Mouse (Mus musculus) CH12.LX (cell line): ENCODE results near the gene Pkm. TPM values are rescaled to one million over a fixed set of nuclear protein-coding genes. Genes with fewer than 3 reads are reported as not detected.

Experiments
- DNase-seq: peaks from one replicate; pipeline ENCODE4 v3.0.0-alpha.2; 2013; ENCODE audit errors: extremely low read depth
- H3K27ac ChIP-seq: 2 replicates; pipeline ENCODE4 v1.5.1; 2012; ENCODE audit warnings: low read depth, mild to moderate bottlenecking, control low read depth, moderate library complexity; ENCODE audit not compliant: insufficient read depth
- H3K27me3 ChIP-seq: replicated peaks from 2 replicates; pipeline ENCODE3; 2012; ENCODE audit warnings: inconsistent platforms
- H3K36me3 ChIP-seq, 2 experiments: replicated peaks in 1 of 2; 2 replicates each; pipeline versions ENCODE3 to v1.6.1; 2012; ENCODE audit warnings: inconsistent platforms in 1 of 2, low read length in 1 of 2, mild to moderate bottlenecking in 1 of 2, mixed read lengths in 1 of 2, moderate library complexity in 1 of 2; ENCODE audit not compliant: control insufficient read depth in 1 of 2, insufficient read depth in 1 of 2
- H3K4me1 ChIP-seq, 2 experiments: 2 replicates each; pipeline ENCODE4 v1.6.1; 2012; ENCODE audit warnings: inconsistent platforms in 1 of 2, moderate library complexity in 1 of 2; ENCODE audit not compliant: insufficient read depth in 2 of 2, control insufficient read depth in 1 of 2
- H3K4me2 ChIP-seq: 2 replicates; pipeline ENCODE4 v1.6.1; 2012; ENCODE audit warnings: low read depth, mild to moderate bottlenecking, control low read depth; ENCODE audit not compliant: poor library complexity, insufficient read depth, severe bottlenecking
- H3K4me3 ChIP-seq, 3 experiments: fragments of 150-350 bp in 1 of 3; sonication (generic) in 1 of 3; replicated peaks in 1 of 3; 2 replicates each; pipeline versions ENCODE3 to v1.5.1; 2011 to 2012; ENCODE audit warnings: low read depth in 2 of 3, low read length in 2 of 3, mild to moderate bottlenecking in 2 of 3, moderate library complexity in 2 of 3, control low read depth in 1 of 3, improper control_type of control experiment in 1 of 3, inconsistent platforms in 1 of 3, mixed read lengths in 1 of 3; ENCODE audit not compliant: poor library complexity in 1 of 3
- H3K79me2 ChIP-seq: replicated peaks from 2 replicates; pipeline ENCODE4 v1.6.1; 2012; ENCODE audit warnings: mild to moderate bottlenecking, moderate library complexity; ENCODE audit not compliant: control insufficient read depth, poor library complexity, insufficient read depth, severe bottlenecking; ENCODE audit errors: extremely low read depth
- H3K9ac ChIP-seq: 2 replicates; pipeline ENCODE4 v1.6.1; 2012; ENCODE audit warnings: low read depth, mild to moderate bottlenecking, control low read depth, moderate library complexity; ENCODE audit not compliant: insufficient read depth
- H3K9me3 ChIP-seq: replicated peaks from 2 replicates; pipeline ENCODE3; 2012; ENCODE audit warnings: low read length, inconsistent platforms, mixed read lengths
- CHD2 ChIP-seq: IDR thresholded peaks from 2 replicates; pipeline ENCODE4 v1.6.1; 2011; ENCODE audit warnings: low read length, improper control_type of control experiment
- CTCF ChIP-seq, 2 experiments: IDR thresholded peaks in 1 of 2; conservative IDR thresholded peaks in 1 of 2; 2 replicates each; pipeline ENCODE4 v1.5.1; 2011 to 2012; ENCODE audit warnings: low read depth in 2 of 2, low read length in 2 of 2, improper control_type of control experiment in 1 of 2, inconsistent platforms in 1 of 2, mild to moderate bottlenecking in 1 of 2, moderate library complexity in 1 of 2
- E2F4 ChIP-seq: IDR thresholded peaks from 2 replicates; pipeline ENCODE4 v1.6.1; 2011; ENCODE audit warnings: low read depth, low read length, improper control_type of control experiment; ENCODE audit not compliant: insufficient replicate concordance
- ELF1 ChIP-seq: IDR thresholded peaks from 2 replicates; pipeline ENCODE4 v1.6.1; 2014; ENCODE audit warnings: low read depth, mild to moderate bottlenecking, inconsistent platforms, low read length, improper control_type of control experiment
- ETS1 ChIP-seq: conservative IDR thresholded peaks from 2 replicates; pipeline ENCODE4 v1.6.1; 2012; ENCODE audit warnings: low read depth, mild to moderate bottlenecking, inconsistent platforms, low read length, improper control_type of control experiment, moderate library complexity
- GABPA ChIP-seq: IDR thresholded peaks from 2 replicates; pipeline ENCODE4 v1.6.1; 2012; ENCODE audit warnings: low read depth, low read length, improper control_type of control experiment, inconsistent platforms; ENCODE audit not compliant: insufficient replicate concordance
- HCFC1 ChIP-seq: IDR thresholded peaks from 2 replicates; pipeline ENCODE4 v1.6.1; 2012; ENCODE audit warnings: low read depth, mild to moderate bottlenecking, inconsistent platforms, low read length, improper control_type of control experiment
- JUND ChIP-seq: conservative IDR thresholded peaks from 2 replicates; pipeline ENCODE4 v1.6.1; 2011; ENCODE audit warnings: low read depth, low read length, improper control_type of control experiment
- KAT2A ChIP-seq: IDR thresholded peaks from 2 replicates; pipeline ENCODE4 v1.6.1; 2012; ENCODE audit warnings: low read length, improper control_type of control experiment, inconsistent platforms; ENCODE audit not compliant: insufficient replicate concordance
- MAFK ChIP-seq: IDR thresholded peaks from 2 replicates; pipeline ENCODE4 v1.6.1; 2011; ENCODE audit warnings: low read length, improper control_type of control experiment; ENCODE audit not compliant: insufficient replicate concordance
- MAZ ChIP-seq: IDR thresholded peaks from 2 replicates; pipeline ENCODE4 v1.6.1; 2012; ENCODE audit warnings: low read depth, mild to moderate bottlenecking, inconsistent platforms, low read length, improper control_type of control experiment, moderate library complexity
- MXI1 ChIP-seq: IDR thresholded peaks from 2 replicates; pipeline ENCODE4 v1.6.1; 2011; ENCODE audit warnings: mild to moderate bottlenecking, low read depth, low read length, improper control_type of control experiment
- POLR2AphosphoS2 ChIP-seq: IDR thresholded peaks from 2 replicates; pipeline ENCODE4 v1.6.1; 2011; ENCODE audit warnings: low read depth, low read length, improper control_type of control experiment
- RCOR1 ChIP-seq: conservative IDR thresholded peaks from 2 replicates; pipeline ENCODE4 v1.6.1; 2012; ENCODE audit warnings: low read depth, mild to moderate bottlenecking, inconsistent platforms, low read length, improper control_type of control experiment
- UBTF ChIP-seq: IDR thresholded peaks from 2 replicates; pipeline ENCODE4 v1.6.1; 2012; ENCODE audit warnings: low read depth, mild to moderate bottlenecking, inconsistent platforms, low read length, improper control_type of control experiment, moderate library complexity
- USF1 ChIP-seq: IDR thresholded peaks from 2 replicates; pipeline ENCODE4 v1.6.1; 2014; ENCODE audit warnings: low read depth, mild to moderate bottlenecking, inconsistent platforms, low read length, improper control_type of control experiment
- ZMIZ1 ChIP-seq: IDR thresholded peaks from 2 replicates; pipeline ENCODE4 v1.6.1; 2012; ENCODE audit warnings: low read depth, mild to moderate bottlenecking, inconsistent platforms, low read length, improper control_type of control experiment
- ZNF384 ChIP-seq: IDR thresholded peaks from 2 replicates; pipeline ENCODE4 v1.6.1; 2012; ENCODE audit warnings: low read depth, low read length, improper control_type of control experiment, inconsistent platforms
- dilution Hi-C: fragments of 300-500 bp; cut with MboI; formaldehyde crosslinking; loops from 2 replicates; pipeline ENCODE4 v1.14.3; 2020; ENCODE audit warnings: low sequenced_read_pairs; ENCODE audit not compliant: extremely low pct_unique_long_range_greater_than_20kb, extremely low pct_ligation_motif_present
- in situ Hi-C: fragments of 300-500 bp; cut with MboI; formaldehyde crosslinking; loops from 3 replicates; pipeline ENCODE4 v1.14.3; 2019; ENCODE audit warnings: low sequenced_read_pairs, low pct_ligation_motif_present, low pct_unique_long_range_greater_than_20kb, mixed read lengths
- polyA plus RNA-seq: library from polyadenylated mRNA; unstranded; fragments of >175 nt; gene quantifications from 2 replicates; pipeline ENCODE4 v1.2.1, GENCODE M21; 2012; ENCODE audit warnings: low read depth; ENCODE audit not compliant: insufficient read length
- total RNA-seq, 2 experiments: library from RNA; depleted of rRNA; stranded (reverse); fragments of 300-350 nt in 1 of 2; fragments of >200 nt in 1 of 2; gene quantifications; 2 replicates each; pipeline ENCODE4 v1.2.3; 2012 to 2014

Gene Pkm
- total and polyA plus RNA-seq, 3 experiments = 1,827 to 2,828 (median 2,304) TPM

- Histone ChIP-seq H3K27me3 (no peaks in the 10 kb centered on the region), H3K27ac (no peak overlapping the region), H3K36me3 (peaks cover 16 to 46% of the 10 kb centered on the region in 2 experiments), H3K4me1 (peaks cover 0 to 12% of the 10 kb centered on the region in 2 experiments; a peak in 2 of 4 replicates), H3K4me2 (no peak overlapping the region), H3K4me3 (no peak overlapping the region), H3K9me3 (no peaks in the 10 kb centered on the region), H3K9ac (no peak overlapping the region)
- in situ Hi-C loops = no loop called here
- dilution Hi-C loops = no loop called here
- no peak for DNase-seq
- TF ChIP-seq MXI1 (no peak), E2F4 (no peak), ELF1 (no peak), RCOR1 (no peak), ETS1 (no peak), UBTF (no peak), MAFK (no peak), CHD2 (no peak), POLR2AphosphoS2 (no peak), GABPA (no peak), ZNF384 (no peak), KAT2A (no peak), ZMIZ1 (no peak), HCFC1 (no peak)
- TF ChIP-seq, all 38 proteins: peak for 0
- H3K79me2 ChIP-seq = no peaks in the 10 kb centered on the region
These were observed 14.8 kb upstream of the Pkm start for GRCm38 (mm10) chr9:59641320-59641719.

GRCm38 (mm10) chr9:59649911-59650310 is 6.3 kb upstream of the Pkm start:
- no peaks in the 10 kb centered on the region for H3K27me3 ChIP-seq
- TF ChIP-seq USF1 (no peak), RCOR1 (no peak), ZNF384 (no peak), MAFK (no peak), MAZ (no peak), CHD2 (no peak), CTCF (conservative IDR thresholded peaks at IDR 0.05 in 1 of 2, IDR thresholded peaks at IDR 0.05 in 1 of 2; ENCODE audit: low read depth in 2 of 2, low read length in 2 of 2) (no peak), JUND (no peak)
- no peak overlapping the region for H3K27ac ChIP-seq
- H3K9ac ChIP-seq = no peak overlapping the region
- peaks cover 0 to 15% of the 10 kb centered on the region in 2 experiments; a peak in 2 of 4 replicates for H3K4me1 ChIP-seq
- no peak overlapping the region for H3K4me2 ChIP-seq
- no peak for DNase-seq
- no peaks in the 10 kb centered on the region for H3K79me2 ChIP-seq
- H3K36me3 ChIP-seq = peaks cover 9 to 28% of the 10 kb centered on the region in 2 experiments
- in situ Hi-C loops = no loop called here
- no peak overlapping the region for H3K4me3 ChIP-seq
- H3K9me3 ChIP-seq = no peaks in the 10 kb centered on the region
- dilution Hi-C loops = no loop called here
